Mouse (Mus musculus): ENCODE data around the gene Trim41. TPM values are rescaled to one million over a fixed set of nuclear protein-coding genes. Genes with fewer than 3 reads are reported as not detected.
"Not testable (repeated sequence)": the region's sequence is repeated elsewhere in the genome, so short reads cannot be mapped to it uniquely, and the experiment has no call there.

Trim41 gene
- total RNA-seq, 2 experiments from 2014 or later: 12.6 to 72.7 TPM

DNA sequence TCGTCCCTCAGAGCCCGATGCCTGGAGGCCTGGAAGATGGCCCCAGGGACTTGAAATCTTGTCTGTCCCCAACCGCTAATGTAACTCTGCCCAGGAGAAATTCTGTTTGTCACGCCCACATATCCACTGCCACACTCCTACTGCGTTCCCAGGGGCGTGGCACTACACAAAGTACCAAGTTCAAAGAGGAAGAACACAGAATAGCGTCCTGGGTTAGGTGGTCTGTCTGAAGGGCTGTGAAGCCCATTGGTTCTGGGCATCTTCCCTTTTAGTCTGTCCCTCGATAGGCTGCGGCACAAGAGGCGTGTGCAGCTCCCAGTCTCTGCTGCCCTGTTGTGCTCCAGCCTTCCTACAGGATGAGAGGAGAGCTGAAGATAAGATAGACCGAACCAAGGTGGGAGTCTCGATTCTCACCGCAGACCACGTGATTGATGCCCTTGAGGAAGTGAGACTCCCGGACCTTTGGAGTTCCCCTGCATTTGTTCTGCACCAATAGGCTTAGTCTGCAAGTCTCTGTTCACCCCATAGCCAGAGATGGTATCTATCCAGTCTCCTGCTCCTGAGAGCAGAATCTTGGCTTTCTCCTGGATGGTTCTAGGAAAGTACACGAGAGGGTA is 21.1 kb upstream of the Trim41 start:
- ATAC-seq (replicated peaks; ENCODE audit: poor library complexity): peak; percentile 51

DNA sequence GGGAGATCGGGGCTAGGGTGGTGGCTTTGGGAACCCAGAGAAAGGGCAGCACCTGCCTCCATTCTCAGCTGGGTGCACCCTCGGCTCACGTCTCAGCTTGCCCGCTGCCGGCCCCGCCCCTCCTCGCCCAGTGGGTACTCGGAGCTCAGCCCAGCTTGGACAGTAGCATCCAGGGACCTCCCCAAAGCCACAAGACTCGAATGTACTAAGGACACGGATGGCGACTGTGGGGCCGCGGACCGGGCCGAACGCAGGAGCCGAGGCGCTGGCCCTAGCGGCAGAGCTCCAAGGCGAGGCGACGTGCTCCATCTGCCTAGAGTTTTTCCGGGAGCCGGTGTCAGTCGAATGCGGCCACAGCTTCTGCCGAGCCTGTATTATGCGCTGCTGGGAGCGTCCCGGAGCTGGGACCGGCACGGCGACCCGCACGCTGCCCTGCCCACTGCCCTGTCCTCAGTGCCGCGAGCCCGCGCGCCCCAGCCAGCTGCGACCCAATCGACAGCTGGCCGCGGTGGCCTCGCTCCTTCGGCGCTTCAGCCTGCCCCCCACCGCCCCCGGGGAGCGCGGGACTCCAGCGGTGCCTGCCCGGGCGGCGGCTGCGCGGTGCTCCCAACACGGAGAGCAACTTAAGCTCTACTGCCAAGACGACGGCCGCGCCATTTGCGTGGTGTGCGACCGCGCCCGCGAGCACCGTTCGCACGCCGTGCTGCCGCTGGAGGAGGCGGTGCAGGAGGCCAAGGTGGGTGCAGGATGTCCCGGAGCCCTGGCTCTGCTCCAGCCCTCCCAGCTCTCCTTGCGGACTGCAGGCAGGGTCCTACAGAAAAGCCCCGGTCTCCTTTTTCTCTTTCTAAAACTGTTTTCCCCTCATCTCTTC is 20.4 kb upstream of the Trim41 start:
- 0 out of 2 replicates have a peak, but pooled peaks have one; percentile 10 for ATAC-seq (replicated peaks; ENCODE audit: poor library complexity)

DNA sequence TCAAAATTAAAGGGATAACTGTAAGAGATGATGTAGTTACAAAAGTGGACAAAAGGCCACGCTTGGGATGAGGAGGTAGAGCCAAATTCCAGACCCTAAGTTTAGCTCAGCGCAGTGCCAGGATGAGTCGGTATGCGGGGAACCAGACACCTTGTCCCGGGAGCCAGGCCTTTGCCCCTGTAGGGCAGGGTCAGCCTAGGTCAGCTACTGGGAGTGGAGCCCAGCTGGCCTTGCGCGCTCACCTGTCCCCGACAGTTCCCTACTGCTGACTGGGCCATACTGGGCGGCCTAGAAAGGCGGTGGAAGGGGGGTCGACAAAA is 19.8 kb upstream of the Trim41 start:
- ATAC-seq (replicated peaks; ENCODE audit: poor library complexity): no peak

DNA sequence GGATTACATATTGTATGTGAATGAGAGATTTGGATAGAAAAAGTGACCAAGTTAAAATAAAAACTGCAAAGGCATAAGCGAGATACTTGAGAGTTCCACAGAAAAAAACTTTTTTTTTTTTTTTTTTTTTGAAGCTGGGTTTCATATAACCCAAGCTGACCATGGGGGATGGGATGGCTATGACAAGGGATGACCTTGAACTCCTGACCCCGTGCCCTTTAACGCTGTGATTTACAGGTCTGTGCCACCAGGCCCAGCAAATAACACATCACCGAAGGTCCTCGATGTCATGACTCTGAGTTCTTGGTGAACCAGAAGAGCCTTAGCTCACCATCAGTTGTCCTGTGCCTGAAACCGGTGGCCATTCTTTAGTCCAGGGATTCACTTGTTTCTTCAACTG is 18.8 kb upstream of the Trim41 start:
- no peak for ATAC-seq (replicated peaks; ENCODE audit: poor library complexity)

DNA sequence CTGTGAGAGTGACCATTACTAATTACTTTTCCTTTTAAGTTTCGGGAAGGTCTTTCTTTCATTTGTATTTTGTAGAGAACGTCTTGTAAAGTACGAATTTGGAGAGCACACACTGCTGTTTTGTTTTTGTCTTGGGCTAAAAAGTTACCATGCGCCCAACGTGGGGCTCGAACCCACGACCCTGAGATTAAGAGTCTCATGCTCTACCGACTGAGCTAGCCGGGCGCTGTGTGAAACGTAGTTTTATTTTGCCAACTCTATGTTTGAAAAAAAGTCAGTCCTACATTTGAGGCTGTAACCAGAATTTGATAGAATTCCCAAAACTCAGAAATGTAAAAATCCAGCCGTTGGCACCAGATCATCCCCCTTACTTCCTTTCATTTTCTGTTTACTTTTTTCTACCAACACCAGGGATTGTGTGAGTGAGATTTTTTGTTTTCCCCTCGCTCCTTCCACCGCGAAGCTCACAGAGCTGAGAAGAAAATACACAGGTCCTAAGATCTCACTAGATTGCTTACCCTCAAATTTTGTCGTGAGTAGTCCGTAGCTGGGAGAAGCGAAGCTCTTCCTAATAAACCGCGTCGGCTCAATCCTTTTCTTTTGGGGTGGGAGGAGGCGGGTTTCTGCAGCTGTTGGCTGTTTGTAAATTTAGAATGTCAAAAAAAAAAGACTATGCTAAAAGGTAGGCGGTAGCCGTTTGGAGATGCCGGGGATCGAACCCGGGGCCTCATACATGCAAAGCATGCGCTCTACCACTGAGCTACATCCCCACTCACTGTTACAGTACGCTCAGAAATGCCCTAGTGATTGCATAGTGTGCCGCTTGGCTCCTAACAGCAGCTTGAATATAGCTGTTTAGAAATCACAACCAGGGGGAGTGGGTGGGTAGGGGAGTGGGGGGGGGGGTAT is 16.8 kb upstream of the Trim41 start:
- ATAC-seq (replicated peaks; ENCODE audit: poor library complexity): peak; percentile 62

DNA sequence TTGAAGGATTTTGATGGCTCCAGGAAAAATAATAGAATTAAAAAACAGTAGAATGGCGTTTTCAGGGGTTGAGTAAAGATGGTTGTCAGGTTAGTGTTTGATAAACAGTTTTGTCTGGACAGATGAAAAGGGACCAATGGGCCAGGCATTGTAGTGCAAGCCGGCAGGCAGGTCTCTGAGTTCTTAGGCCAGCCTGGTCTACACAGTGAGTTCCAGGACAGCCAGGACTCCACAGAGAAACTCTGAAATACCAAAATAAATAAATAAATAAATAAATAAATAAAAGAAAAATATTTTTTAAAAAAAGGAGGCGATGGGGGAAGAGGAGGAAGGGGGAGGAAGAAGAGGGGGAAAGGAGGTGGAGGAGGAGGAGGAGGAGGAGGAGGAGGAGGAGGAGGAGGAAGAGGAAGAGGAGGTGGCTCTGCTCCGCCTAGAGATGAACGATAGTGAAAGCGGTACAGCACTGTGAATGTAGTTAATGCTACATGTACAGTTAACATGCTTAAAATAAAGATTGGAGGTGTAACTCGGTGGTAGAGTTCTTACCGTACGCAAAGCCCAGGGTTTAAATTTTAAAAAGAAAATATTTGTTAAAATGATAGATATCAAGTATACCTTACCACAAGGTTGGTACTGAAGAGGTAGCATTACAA is 16.1 kb upstream of the Trim41 start:
- peak; percentile 24; the same call in 1 of the 2 replicates for ATAC-seq (replicated peaks; ENCODE audit: poor library complexity)

DNA sequence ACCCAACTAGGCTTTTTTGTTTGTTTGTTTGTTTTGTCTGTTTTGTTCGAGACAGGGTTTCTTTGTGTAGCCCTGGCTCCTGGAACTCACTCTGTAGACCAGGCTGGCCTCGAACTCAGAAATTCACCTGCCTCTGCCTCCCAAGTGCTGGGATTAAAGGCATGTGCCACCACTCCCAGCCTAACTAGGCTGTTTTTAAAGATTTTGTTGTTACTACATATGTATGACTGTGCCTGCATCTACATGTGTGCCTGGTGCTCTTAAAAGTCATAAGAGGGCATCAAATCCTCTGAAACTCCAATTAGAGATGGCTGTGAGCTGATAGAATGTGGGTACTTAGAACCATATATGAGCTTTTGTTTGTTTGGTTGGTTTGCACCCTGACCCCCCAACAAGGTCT is 14.1 kb upstream of the Trim41 start:
- ATAC-seq (replicated peaks; ENCODE audit: poor library complexity): no peak

DNA sequence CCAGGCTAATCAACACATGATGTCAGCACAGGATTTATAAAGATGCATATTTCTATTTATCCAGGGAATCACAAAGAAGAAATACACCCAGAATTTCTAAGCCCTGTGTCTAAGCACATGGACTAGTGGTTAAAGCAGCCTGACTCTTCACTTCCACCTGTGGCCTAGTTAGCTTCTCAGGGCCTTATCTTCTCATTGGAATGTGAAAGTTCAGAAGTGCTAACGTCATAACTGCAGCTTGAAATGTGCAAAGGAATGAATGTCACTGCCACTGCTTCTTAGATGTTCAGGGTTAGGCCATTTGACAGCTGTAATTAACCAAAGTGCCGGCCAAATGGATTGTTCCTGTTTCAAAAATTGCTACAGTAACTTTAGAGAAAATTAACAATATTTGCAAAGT is 13.1 kb upstream of the Trim41 start:
- no peak for ATAC-seq (replicated peaks; ENCODE audit: poor library complexity)

- ATAC-seq (replicated peaks; ENCODE audit: poor library complexity): no peak
Measured at GRCm38 (mm10) chr11:48827926-48828325, 10.8 kb upstream of the Trim41 start.

- ATAC-seq (replicated peaks; ENCODE audit: poor library complexity): no peak
Measured at GRCm38 (mm10) chr11:48826752-48827096, 9.6 kb upstream of the Trim41 start.

GRCm38 (mm10) chr11:48825979-48826751 is 9.0 kb upstream of the Trim41 start, which contains the start of the genes Trim7 and Gm12184:
Gene Trim7 (plus strand): TSS chr11:48826140.
Gene Gm12184 (minus strand): TSS chr11:48826655.
- ATAC-seq (replicated peaks; ENCODE audit: poor library complexity): peak; percentile 29

- no peak for ATAC-seq (replicated peaks; ENCODE audit: poor library complexity)
Measured at GRCm38 (mm10) chr11:48824311-48824830, 7.2 kb upstream of the Trim41 start.

GRCm38 (mm10) chr11:48823536-48823972 is 6.4 kb upstream of the Trim41 start:
- ATAC-seq (replicated peaks; ENCODE audit: poor library complexity): peak; percentile 79

- no peak for ATAC-seq (replicated peaks; ENCODE audit: poor library complexity)
Measured at GRCm38 (mm10) chr11:48822768-48823512, 5.8 kb upstream of the Trim41 start.

GRCm38 (mm10) chr11:48821299-48821698 is 4.1 kb upstream of the Trim41 start:
- ATAC-seq (replicated peaks; ENCODE audit: poor library complexity): not testable (repeated sequence)

DNA sequence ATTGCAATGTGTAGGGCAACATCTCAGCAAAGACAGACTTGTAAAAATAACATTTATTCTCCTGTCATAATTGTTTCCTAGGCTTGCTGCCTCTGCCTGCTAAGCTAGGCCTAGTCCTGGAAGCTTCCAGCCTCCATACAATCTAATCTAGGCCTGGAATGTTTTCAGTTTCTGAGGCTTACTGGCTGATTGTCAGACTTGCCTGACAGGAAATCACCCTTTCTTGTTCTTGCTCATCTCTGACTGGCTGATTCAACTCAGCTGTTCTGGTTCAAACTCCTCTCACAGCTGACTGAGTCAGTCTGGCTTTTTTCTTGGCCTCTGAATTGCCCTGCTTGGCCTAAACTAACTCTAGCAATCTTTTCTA is 3.1 kb upstream of the Trim41 start:
- ATAC-seq (replicated peaks; ENCODE audit: poor library complexity): no peak

DNA sequence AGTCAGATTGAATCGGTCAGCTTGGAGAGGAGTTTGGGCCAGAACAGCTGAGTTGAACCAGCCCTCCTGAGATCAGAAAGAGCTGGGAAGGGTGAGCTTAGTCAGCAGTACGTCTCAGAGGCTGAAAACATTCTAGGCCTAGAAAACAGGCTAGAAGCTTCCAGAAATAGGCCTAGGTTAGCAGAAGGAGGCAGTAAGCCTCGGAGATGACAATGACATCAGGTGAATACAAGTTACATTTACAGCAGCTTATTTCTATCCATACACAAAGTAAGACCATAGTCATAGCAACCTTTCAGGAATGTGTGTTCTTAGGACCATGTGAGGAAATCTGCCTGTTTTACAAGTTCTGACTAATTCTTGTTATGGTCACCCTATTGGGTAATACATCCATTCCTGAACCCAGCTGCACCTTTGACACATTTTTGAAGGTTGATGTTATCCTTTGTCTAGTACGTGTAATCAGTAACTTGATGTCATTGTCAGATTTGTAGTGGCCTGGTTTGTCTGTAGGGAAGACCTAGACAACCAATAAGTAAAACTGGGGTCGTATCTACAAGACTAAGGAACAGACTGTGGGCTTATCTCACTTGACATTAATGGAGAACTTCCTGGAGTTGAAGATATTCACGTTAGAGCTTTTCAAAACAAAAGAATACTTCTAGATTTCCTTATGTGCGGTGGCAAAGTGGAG is 2.6 kb upstream of the Trim41 start:
- no peak for ATAC-seq (replicated peaks; ENCODE audit: poor library complexity)

- peak; percentile 33 for ATAC-seq (replicated peaks; ENCODE audit: poor library complexity)
Measured at GRCm38 (mm10) chr11:48818346-48818745, 1.2 kb upstream of the Trim41 start.

DNA sequence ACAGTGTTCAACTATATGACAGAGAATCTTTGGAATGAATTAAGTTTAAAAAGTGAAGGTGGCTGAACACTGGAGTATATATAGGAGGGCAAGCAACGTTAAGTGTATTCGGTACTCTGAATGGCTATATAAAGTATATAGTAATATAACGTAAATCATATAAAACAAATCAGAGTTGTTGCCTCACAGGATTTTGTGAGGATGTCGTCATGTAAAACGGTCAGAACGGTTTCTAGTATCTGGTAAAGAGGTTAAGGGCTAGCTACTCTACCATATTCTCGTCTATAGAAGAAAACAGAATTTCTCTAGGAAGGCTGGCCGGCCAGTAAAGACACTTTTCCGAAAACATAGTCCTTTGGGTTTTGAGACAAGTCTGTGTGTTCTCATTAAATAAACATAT is 641 bp upstream of the Trim41 start:
- no peak for ATAC-seq (replicated peaks; ENCODE audit: poor library complexity)

All from megakaryocyte progenitor cell, adult 5-6 weeks (primary cell).